Mouse (Mus musculus): Measurements from ENCODE around the gene Gm4177. TPM values are rescaled to one million over a fixed set of nuclear protein-coding genes. Genes with fewer than 3 reads are reported as not detected.

The Gm4177 gene
- polyA plus RNA-seq (2014; fragmentation: Illumina TruSeq; extraction: RNeasy Lipid Tissue Mini Kit (QIAGEN cat#74804); ENCODE audit: low read depth, low replicate concordance): not detected

DNA sequence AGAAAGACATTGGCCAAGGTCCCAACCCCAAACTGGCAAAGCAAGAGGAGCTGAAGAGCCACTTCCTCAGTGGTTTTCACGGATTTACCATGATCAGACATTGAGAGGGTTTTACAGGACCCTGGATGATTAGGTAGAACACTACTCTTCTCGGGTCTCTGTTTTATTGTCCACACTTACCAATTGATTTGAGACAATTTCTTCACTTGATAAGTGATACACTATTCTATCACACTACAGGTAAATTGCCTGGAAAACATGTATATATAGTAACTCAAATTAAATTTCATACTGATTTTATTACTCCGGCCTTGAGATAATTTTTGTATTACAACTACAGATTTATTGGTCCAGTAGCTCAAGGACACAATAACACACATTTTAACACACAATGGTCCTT is at the start of gene Gm4177:
Gm4177 (minus strand) TSS at position 101 of the 400 bp plus-strand sequence.

GRCm38 (mm10) chr7:21844167-21844566 is 47.6 kb upstream of the Gm4177 start, which contains the start of gene Gm5725:
Gene Gm5725, minus strand, starts transcription at chr7:21844267.

DNA sequence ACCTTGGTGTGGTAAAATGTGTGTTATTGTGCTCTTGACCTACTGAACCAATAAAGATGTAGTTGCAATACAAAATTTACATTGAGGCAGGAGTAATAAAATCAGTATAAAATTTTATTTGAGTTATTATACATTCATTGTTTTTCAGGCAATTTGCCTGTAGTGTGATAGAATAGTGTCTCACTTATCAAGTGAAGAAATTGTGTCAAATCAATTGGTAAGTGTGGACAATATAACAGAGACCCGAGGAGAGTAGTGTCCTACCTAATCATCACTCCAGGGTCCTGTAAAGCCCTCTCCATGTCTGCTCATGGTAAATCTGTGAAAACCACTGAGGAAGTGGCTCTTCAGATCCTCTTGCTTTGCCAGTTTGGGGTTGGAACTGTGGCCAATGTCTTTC is 35.5 kb upstream of the Gm4177 start, which contains the start of gene Vmn1r135:
Vmn1r135 (plus strand) TSS at position 301 of the 400 bp plus-strand sequence.

GRCm38 (mm10) chr7:21761375-21761774 is 35.2 kb downstream of the Gm4177 start, which contains the start of gene Gm4175:
Gene Gm4175, minus strand, starts transcription at chr7:21761475.

Other genes with a start within 250 kb of the Gm4177 start
- gene Vmn1r132, start 182.6 kb downstream of the Gm4177 start, polyA plus RNA-seq (2014; fragmentation: Illumina TruSeq; extraction: RNeasy Lipid Tissue Mini Kit (QIAGEN cat#74804); ENCODE audit: low read depth, low replicate concordance): not detected
- not detected for gene Gm4175, start 35.3 kb downstream of the Gm4177 start, polyA plus RNA-seq (2014; fragmentation: Illumina TruSeq; extraction: RNeasy Lipid Tissue Mini Kit (QIAGEN cat#74804); ENCODE audit: low read depth, low replicate concordance)
- not detected for gene Vmn1r135, start 35.6 kb upstream of the Gm4177 start, polyA plus RNA-seq (2014; fragmentation: Illumina TruSeq; extraction: RNeasy Lipid Tissue Mini Kit (QIAGEN cat#74804); ENCODE audit: low read depth, low replicate concordance)
- gene Gm5725, start 47.5 kb upstream of the Gm4177 start, polyA plus RNA-seq (2014; fragmentation: Illumina TruSeq; extraction: RNeasy Lipid Tissue Mini Kit (QIAGEN cat#74804); ENCODE audit: low read depth, low replicate concordance): not detected
- gene Gm5891, start 124.6 kb upstream of the Gm4177 start, polyA plus RNA-seq (2014; fragmentation: Illumina TruSeq; extraction: RNeasy Lipid Tissue Mini Kit (QIAGEN cat#74804); ENCODE audit: low read depth, low replicate concordance): not detected
- not detected for gene Vmn1r137, start 197.9 kb upstream of the Gm4177 start, polyA plus RNA-seq (2014; fragmentation: Illumina TruSeq; extraction: RNeasy Lipid Tissue Mini Kit (QIAGEN cat#74804); ENCODE audit: low read depth, low replicate concordance)
- not detected for gene Vmn1r138, start 232.2 kb upstream of the Gm4177 start, polyA plus RNA-seq (2014; fragmentation: Illumina TruSeq; extraction: RNeasy Lipid Tissue Mini Kit (QIAGEN cat#74804); ENCODE audit: low read depth, low replicate concordance)